Mouse (Mus musculus): Measurements from ENCODE around the gene Zfp710.
A peak's percentile ranks its signal among the peaks of the same experiment; 100 is the strongest.

DNA sequence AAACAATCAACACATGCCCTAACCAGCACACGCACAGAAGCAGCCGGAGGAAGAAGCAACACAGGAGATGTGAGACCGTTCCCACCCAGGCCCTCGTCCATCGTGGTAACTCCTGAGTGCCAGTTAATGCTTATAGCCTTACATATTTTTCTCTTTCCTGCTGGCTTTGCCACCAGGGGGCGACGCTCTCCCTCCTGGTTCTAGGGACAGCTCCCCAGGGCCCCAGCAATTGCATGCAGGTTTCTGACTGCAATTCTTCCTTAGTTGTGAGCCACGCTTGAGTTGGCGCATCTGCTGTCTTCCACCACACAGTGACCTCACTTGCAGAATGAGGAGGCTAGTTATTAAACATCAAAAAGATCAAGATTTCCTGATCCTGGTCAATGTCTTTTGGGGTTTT, 107.9 kb downstream of the Zfp710 start:
- peak; percentile 83 for TF ChIP-seq CTCF (conservative IDR thresholded peaks at IDR 0.05; ENCODE audit: low read length)
- no peak for TF ChIP-seq POU5F1 (IDR thresholded peaks at IDR 0.05; ENCODE audit: borderline replicate concordance, low read length)
- no peak for TF ChIP-seq NANOG (IDR thresholded peaks at IDR 0.05; ENCODE audit: borderline replicate concordance, low read length)

All from E14TG2a.4 (cell line).